Mouse (Mus musculus): ENCODE measurements around the gene Lrrc27.

Lrrc27 gene

DNA sequence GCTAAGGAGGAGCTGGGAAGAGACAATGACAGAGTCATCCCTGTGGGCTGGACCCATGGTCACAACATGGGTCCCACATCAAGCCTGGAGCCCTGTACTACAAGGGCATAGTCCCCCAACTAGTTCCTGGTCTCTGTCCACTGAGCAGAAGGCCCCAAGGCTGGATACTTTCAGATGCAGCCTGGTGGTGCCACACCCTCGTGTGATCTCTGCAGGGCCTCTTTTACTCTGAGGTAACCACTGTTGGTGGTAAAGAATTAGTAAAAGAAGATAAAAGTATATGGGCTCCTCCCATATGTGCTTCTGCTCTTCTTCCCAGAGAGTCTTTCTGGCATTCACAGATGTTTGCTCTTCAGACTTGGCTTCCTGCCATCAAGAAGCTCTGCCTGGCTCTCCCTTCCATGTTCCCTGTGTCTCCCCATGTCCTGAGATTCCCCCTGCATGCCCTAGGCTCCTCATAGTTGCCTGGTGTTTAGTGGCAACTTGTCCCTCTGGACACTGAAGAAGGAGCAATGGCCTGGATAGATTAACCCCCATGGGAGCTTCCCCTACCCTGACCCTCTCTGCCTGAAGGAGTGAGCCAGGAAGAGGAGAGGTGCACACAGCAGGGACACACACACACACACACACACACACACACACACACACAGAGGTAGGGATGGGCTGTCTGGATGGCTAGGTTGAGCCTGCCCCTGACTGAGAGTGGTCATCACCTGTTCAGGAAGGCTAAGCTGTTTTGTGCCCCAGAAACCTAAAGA is 60.0 kb downstream of the Lrrc27 start:
- no peak for DNase-seq (ENCODE audit: low spot score in 2 of 2)

DNA sequence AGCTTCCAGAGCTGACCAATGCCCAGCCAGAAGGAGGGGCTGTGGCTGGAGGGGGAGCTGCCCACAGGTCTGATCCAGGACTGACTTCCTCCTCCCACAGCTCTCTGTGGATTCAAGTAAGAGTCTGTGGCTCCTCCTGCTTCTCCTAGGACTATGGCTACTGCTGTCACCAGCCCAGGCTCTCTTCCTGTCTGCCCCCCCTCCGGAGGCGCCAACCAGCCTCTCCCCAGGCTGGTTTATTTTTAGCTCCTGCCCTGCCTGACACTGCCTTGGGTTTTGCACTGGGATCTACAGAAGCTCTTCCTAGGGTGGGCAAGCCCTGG is 60.6 kb downstream of the Lrrc27 start:
- no peak for DNase-seq (ENCODE audit: low spot score in 2 of 2)

DNA sequence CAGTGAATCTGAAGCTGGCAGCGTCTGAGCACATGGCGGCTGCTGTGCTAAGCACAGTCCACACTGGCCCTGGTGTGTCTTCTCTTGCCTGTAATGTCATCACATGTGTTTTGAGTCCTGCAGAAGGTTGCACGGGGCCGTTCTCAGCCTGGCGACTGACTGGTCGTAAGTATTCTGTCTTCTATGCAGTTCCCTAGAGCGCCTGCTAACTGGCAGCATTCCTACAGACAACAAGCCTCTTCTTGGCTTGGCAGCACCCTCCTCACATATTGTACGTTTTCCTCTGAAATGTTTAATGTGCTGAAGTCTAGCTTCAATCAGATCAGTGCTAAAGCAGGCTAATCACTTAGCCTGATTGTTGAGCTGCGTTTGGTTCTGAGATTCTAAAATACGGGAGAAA is 62.8 kb downstream of the Lrrc27 start:
- no peak for DNase-seq (ENCODE audit: low spot score in 2 of 2)

DNA sequence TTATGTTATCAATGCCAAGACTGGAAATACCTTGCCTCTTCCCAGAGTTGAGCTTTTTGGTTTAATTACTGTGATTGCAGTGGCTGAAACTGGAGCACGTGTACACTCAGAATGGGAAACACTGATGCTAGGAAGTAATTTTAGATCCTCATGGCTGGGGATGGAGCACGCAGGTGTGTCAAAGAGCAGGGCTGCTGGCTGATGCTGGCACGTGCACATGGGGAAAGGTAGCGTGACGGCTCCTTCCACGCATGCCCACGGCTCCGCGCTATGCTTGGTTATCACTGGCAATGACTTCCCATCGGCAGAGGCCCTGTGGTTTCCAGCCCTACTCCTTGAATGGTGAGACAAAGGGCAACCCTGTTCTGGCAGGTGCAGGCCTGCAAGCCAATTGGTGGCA is 63.4 kb downstream of the Lrrc27 start:
- no peak for DNase-seq (ENCODE audit: low spot score in 2 of 2)

DNA sequence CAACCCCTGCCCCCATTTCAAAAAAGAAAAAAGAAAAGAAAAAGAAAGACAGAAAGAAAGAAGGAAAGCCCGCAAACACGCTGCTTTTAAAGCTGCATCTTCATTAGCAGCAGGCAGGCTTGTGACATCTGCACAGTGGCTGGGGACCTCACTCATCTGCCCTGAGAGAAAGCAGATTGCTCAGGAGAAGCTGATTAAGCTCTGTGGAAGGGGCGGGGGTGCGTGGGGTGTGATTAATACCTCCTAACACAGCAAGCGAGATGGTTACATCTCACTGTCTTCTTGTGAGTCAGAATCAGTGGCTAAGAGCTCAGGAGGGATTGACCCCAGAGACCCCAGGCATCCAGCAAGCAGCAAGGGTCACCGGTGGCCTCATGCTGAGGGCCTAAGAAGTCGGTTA is 64.7 kb downstream of the Lrrc27 start:
- DNase-seq (ENCODE audit: low spot score in 2 of 2): no peak

DNA sequence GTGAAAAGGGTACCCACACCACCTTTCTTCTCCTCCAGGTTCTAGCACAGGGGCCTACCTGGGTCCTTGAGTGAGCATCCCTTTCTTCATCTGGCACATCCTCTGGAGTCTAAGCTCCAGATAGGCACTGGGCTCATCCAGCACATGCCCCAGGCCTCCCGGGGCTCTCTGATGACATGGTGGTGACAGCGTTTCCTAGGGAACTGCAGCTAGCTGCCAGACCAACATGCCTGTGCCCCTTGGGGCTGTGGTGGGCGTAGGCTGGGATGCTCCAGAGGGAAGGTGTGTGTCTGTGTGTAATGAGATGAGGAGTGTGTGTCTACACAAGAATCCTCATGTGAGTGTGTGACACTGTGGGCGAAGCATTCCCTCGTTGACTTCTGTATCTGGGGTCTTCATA is 66.8 kb downstream of the Lrrc27 start:
- no peak for DNase-seq (ENCODE audit: low spot score in 2 of 2)

DNA sequence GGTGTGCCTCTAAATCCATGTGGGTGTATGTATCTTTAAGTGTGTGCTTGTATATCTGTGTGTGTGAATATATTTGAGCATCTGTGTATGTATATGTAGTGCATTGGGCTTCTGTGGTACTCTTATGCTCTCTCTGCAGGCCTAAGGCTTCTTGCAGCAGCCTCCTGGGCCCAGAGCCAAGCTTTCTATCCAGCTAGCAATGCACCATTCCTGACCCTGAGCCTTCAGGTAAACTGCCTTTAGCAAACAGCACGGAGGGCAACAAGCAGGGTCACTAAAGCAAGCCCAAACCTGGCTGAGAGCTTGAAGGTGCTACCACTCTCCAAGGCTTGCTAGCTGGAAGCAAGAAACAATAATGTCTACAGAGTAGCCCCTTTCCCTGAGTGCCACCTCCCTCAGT is 67.3 kb downstream of the Lrrc27 start:
- DNase-seq (ENCODE audit: low spot score in 2 of 2): no peak

DNA sequence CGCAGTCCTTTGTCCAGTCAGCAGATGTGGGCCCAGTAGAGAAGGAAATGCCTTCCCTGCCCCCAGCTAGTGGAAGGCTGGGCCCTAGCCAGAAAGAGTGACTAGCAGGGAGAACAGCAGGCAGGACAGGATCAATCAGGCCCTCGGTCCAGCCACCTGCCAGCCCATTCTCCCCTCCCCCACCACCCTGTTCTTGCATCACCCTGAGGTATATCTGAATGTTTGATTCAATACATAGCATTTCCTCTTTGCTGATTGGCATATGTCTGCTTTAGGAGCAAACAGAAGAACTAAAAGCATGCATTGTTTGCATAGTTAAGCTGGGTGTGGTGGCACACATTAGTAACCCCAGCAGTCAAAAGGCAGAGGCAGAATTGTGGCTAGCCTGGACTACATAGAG is 68.4 kb downstream of the Lrrc27 start:
- DNase-seq (ENCODE audit: low spot score in 2 of 2): no peak

DNA sequence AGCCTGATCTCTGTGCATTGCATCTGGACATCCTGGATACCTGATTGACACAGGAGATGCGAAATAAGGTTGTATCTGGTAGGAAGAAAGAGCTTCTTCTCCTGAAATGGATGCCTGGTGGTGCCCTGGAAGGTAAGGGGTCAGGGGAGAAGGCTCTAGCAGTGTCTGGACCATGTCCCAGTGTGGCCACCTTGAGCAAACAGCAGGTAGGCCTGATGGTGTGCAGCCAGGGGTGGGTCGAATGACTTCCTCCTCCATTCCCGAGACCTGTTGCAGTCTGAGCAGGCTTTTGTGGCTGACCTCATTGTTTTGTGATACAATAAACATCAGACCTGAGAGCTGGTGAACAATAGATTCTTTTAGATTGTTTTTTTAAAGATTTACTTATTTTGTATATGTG is 69.2 kb downstream of the Lrrc27 start:
- DNase-seq (ENCODE audit: low spot score in 2 of 2): no peak

DNA sequence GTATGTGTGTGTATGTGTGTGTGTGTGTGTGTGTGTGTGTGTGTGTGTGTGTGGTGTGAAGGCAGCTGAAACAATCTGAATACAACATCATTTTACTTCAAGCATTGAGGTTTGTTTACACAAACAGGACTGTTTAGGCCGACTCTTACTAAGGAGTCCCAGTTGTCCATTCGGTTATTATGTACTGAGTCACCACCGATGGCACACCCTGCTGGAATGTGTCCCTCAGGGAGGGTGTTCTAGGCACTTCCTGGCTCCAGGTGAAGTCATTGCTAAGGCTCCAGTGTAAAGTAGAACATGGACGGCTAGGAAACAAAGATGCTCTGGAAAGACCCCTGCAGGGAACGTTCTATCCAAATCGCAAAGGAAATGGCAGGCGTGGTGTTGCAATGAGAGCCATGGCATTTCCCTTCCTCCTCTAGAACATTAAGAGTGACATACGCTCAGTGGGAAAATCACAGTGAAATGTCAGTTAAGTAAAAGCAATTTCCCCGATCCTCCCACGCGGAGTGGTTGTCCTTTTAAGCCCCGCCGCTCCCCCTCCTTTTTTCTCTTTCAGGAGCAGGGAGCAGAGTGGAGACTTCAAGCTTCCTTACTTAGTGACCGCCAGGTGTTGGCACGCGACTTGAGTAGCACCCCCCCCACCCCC is 72.6 kb downstream of the Lrrc27 start:
- DNase-seq (ENCODE audit: low spot score in 2 of 2): no peak

DNA sequence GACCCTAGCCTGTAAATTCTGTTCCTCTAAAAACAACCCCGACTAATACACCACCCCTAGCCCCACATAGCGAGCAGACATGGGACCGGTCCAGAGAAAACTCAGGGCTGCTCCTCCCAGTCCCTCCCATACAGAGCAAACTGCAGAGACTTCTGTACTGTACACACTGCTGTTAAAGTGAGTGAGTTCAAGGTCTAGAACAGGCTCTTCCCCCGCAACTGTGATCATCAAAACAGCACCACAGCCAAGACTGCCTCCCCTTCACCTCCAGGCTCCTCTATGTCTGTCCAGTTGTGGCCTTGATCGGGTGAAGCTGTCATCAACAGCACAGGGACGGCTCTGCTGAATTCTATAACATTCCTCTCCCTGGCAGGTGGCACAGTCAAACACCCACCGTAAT is 75.8 kb downstream of the Lrrc27 start:
- no peak for DNase-seq (ENCODE audit: low spot score in 2 of 2)
